Mouse (Mus musculus): Measurements from ENCODE around the gene Kcna5. TPM values are rescaled to one million over a fixed set of nuclear protein-coding genes. Genes with fewer than 3 reads are reported as not detected.

The Kcna5 gene
- polyA plus RNA-seq, 1 experiment from 2014 or later: 4.4 TPM

- 11% methylated on average over 31 of the region's 31 CpGs for WGBS
- Histone ChIP-seq H3K27me3 (peaks cover 27% of the 10 kb centered on the region), H3K36me3 (no peaks in the 10 kb centered on the region), H3K4me3 (peak overlapping the region; percentile 36), H3K9me3 (no peaks in the 10 kb centered on the region), H3K9ac (peak overlapping the region; percentile 50), H3K27ac (peak overlapping the region; percentile 52; the same call in 1 of the 2 replicates), H3K4me2 (replicated peaks) (peak overlapping the region; percentile 71), H3K4me1 (peaks cover 30% of the 10 kb centered on the region)
- ATAC-seq (ENCODE audit: low FRiP score, low read depth): no peak
Measured at GRCm38 (mm10) chr6:126534531-126535207, 543 bp downstream of the Kcna5 start.

GRCm38 (mm10) chr6:126531306-126531705 is 3.9 kb downstream of the Kcna5 start:
- no peak overlapping the region for H3K27ac ChIP-seq
- peaks cover 27% of the 10 kb centered on the region for H3K27me3 ChIP-seq
- peaks cover 29% of the 10 kb centered on the region for H3K4me1 ChIP-seq
- no peaks in the 10 kb centered on the region for H3K9me3 ChIP-seq
- no peak overlapping the region for H3K4me2 ChIP-seq (replicated peaks)
- ATAC-seq (ENCODE audit: low FRiP score, low read depth): no peak
- 87% methylated on average over 4 of the region's 4 CpGs for WGBS
- no peak overlapping the region for H3K4me3 ChIP-seq
- no peak overlapping the region for H3K9ac ChIP-seq
- H3K36me3 ChIP-seq: no peaks in the 10 kb centered on the region

GRCm38 (mm10) chr6:126530019-126530418 is 5.2 kb downstream of the Kcna5 start:
- H3K4me3 ChIP-seq: no peak overlapping the region
- peaks cover 25% of the 10 kb centered on the region for H3K27me3 ChIP-seq
- H3K27ac ChIP-seq: no peak overlapping the region
- H3K9ac ChIP-seq: no peak overlapping the region
- whole genome bisulfite sequencing: 63% methylated on average over 3 of the region's 3 CpGs
- ATAC-seq (ENCODE audit: low FRiP score, low read depth): no peak
- H3K4me2 ChIP-seq (replicated peaks): no peak overlapping the region
- no peaks in the 10 kb centered on the region for H3K9me3 ChIP-seq
- H3K36me3 ChIP-seq: no peaks in the 10 kb centered on the region
- H3K4me1 ChIP-seq: peaks cover 16% of the 10 kb centered on the region

- Histone ChIP-seq H3K4me1 (no peaks in the 10 kb centered on the region), H3K4me2 (replicated peaks) (no peak overlapping the region), H3K27ac (no peak overlapping the region), H3K4me3 (no peak overlapping the region), H3K9me3 (no peaks in the 10 kb centered on the region), H3K36me3 (no peaks in the 10 kb centered on the region), H3K27me3 (no peaks in the 10 kb centered on the region; the same call in 1 of the 2 replicates), H3K9ac (no peak overlapping the region)
- no peak for ATAC-seq (ENCODE audit: low FRiP score, low read depth)
- 52% methylated on average over 10 of the region's 10 CpGs for WGBS
Measured at GRCm38 (mm10) chr6:126514720-126515119, 20.5 kb downstream of the Kcna5 start.

GRCm38 (mm10) chr6:126513714-126514248 is 21.4 kb downstream of the Kcna5 start:
- no peaks in the 10 kb centered on the region for H3K9me3 ChIP-seq
- no peaks in the 10 kb centered on the region for H3K4me1 ChIP-seq
- H3K9ac ChIP-seq: no peak overlapping the region
- no peak overlapping the region for H3K4me2 ChIP-seq (replicated peaks)
- ATAC-seq (ENCODE audit: low FRiP score, low read depth): no peak
- 91% methylated on average over 3 of the region's 3 CpGs for WGBS
- H3K4me3 ChIP-seq: no peak overlapping the region
- H3K27me3 ChIP-seq: no peaks in the 10 kb centered on the region; the same call in 1 of the 2 replicates
- no peak overlapping the region for H3K27ac ChIP-seq
- no peaks in the 10 kb centered on the region for H3K36me3 ChIP-seq

GRCm38 (mm10) chr6:126513154-126513553 is 22.1 kb downstream of the Kcna5 start:
- Histone ChIP-seq H3K4me2 (replicated peaks) (no peak overlapping the region), H3K36me3 (no peaks in the 10 kb centered on the region), H3K4me3 (no peak overlapping the region), H3K9me3 (no peaks in the 10 kb centered on the region), H3K27me3 (no peaks in the 10 kb centered on the region; the same call in 1 of the 2 replicates), H3K27ac (no peak overlapping the region), H3K9ac (no peak overlapping the region), H3K4me1 (no peaks in the 10 kb centered on the region)
- no peak for ATAC-seq (ENCODE audit: low FRiP score, low read depth)
- 75% methylated on average over 3 of the region's 3 CpGs for WGBS

DNA sequence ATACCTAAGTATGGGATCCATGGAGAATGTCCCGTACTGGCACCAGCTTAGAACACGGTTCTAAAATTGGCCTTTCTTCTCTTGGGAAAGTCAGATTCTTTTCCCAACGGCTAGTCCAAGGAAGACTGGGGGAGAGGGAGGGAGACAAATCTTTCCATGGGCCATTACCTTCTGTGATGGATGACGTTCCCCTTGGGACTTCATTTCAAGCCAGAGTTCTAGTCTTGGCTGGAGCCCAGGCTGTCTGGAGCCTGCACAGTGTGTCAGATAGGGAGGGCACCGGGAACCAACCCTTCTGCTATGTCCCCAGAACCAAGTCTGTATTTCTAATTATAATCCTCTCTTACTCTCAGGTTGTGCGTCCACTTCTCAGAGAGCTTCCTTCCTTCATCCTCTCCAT is 26.5 kb downstream of the Kcna5 start:
- Histone ChIP-seq H3K4me2 (replicated peaks) (no peak overlapping the region), H3K9me3 (no peaks in the 10 kb centered on the region), H3K4me3 (no peak overlapping the region), H3K27me3 (no peaks in the 10 kb centered on the region), H3K36me3 (no peaks in the 10 kb centered on the region), H3K27ac (no peak overlapping the region), H3K4me1 (no peaks in the 10 kb centered on the region), H3K9ac (no peak overlapping the region)
- 81% methylated on average over 6 of the region's 6 CpGs for WGBS
- ATAC-seq (ENCODE audit: low FRiP score, low read depth): no peak

- Histone ChIP-seq H3K27ac (no peak overlapping the region), H3K9me3 (no peaks in the 10 kb centered on the region), H3K4me2 (replicated peaks) (no peak overlapping the region), H3K4me3 (no peak overlapping the region), H3K27me3 (no peaks in the 10 kb centered on the region), H3K36me3 (no peaks in the 10 kb centered on the region), H3K9ac (no peak overlapping the region), H3K4me1 (no peaks in the 10 kb centered on the region)
- no peak for ATAC-seq (ENCODE audit: low FRiP score, low read depth)
- 78% methylated on average over 8 of the region's 8 CpGs for WGBS
Measured at GRCm38 (mm10) chr6:126503920-126504319, 31.3 kb downstream of the Kcna5 start.

- no peak for ATAC-seq (ENCODE audit: low FRiP score, low read depth)
Measured at GRCm38 (mm10) chr6:126502691-126503301, 32.4 kb downstream of the Kcna5 start.

GRCm38 (mm10) chr6:126500985-126501384 is 34.2 kb downstream of the Kcna5 start:
- Histone ChIP-seq H3K4me2 (replicated peaks) (no peak overlapping the region), H3K27ac (no peak overlapping the region), H3K36me3 (no peaks in the 10 kb centered on the region), H3K4me1 (no peaks in the 10 kb centered on the region; the same call in 1 of the 2 replicates), H3K27me3 (no peaks in the 10 kb centered on the region), H3K9me3 (no peaks in the 10 kb centered on the region), H3K9ac (no peak overlapping the region), H3K4me3 (no peak overlapping the region)
- ATAC-seq (ENCODE audit: low FRiP score, low read depth): no peak
- 89% methylated on average over 6 of the region's 6 CpGs for WGBS

More at GRCm38 (mm10) chr6:126502691-126503301, 32.4 kb downstream of the Kcna5 start:
- Histone ChIP-seq H3K27me3 (no peaks in the 10 kb centered on the region), H3K36me3 (no peaks in the 10 kb centered on the region), H3K4me1 (no peaks in the 10 kb centered on the region), H3K4me2 (replicated peaks) (no peak overlapping the region), H3K27ac (no peak overlapping the region), H3K4me3 (no peak overlapping the region), H3K9ac (no peak overlapping the region), H3K9me3 (no peaks in the 10 kb centered on the region)
- WGBS: 47% methylated on average over 9 of the region's 9 CpGs

DNA sequence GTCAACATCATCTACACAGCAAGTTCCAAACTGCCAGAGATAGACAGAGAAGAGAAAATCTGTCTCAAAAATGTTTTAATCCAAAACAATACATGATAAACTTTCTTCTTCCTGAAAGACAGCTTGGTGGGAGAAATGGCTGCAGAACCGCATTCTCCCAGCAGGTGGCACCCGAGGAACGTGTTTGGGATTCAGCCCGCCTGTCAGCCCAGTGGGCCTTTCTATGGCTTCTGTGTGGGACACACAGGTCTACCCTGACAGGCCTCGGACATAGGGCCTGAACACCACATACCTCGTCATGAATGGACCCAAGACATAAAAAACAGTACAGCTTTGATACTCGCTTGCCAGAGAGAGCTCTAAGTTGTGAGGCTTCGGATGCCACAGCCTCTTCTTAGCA is 35.1 kb downstream of the Kcna5 start:
- ATAC-seq (ENCODE audit: low FRiP score, low read depth): 0 out of 2 replicates have a peak, but pooled peaks have one; percentile 24
- 24% methylated on average over 8 of the region's 8 CpGs for WGBS

DNA sequence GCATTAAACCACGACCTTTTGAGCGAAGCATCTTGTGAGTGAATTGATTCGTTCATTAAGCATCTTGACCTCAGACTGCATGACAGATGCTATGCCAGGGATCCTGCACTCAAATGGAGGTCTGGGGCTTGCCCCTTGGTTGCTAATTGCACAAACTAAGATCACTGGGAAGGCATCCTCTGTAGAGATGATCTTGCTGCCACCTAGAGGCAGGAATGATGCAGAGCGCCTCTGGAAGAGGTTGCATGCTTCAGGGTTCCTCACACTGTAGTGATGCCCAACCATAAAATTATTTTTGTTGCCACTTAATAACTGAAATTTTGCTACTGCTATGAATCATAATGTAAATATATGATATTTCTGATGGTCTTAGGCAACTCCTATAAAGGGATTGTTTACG is 37.3 kb downstream of the Kcna5 start:
- H3K4me3 ChIP-seq: no peak overlapping the region
- H3K4me2 ChIP-seq (replicated peaks): no peak overlapping the region
- WGBS: 61% methylated on average over 5 of the region's 5 CpGs
- H3K9me3 ChIP-seq: no peaks in the 10 kb centered on the region
- no peaks in the 10 kb centered on the region; the same call in 1 of the 2 replicates for H3K4me1 ChIP-seq
- no peaks in the 10 kb centered on the region for H3K36me3 ChIP-seq
- no peak overlapping the region for H3K9ac ChIP-seq
- H3K27ac ChIP-seq: no peak overlapping the region
- peak; percentile 36; the same call in 1 of the 2 replicates for ATAC-seq (ENCODE audit: low FRiP score, low read depth)
- H3K27me3 ChIP-seq: no peaks in the 10 kb centered on the region

More for the DNA sequence above, 35.1 kb downstream of the Kcna5 start:
- Histone ChIP-seq H3K36me3 (no peaks in the 10 kb centered on the region), H3K4me3 (no peak overlapping the region), H3K9ac (no peak overlapping the region), H3K4me2 (replicated peaks) (no peak overlapping the region), H3K27me3 (no peaks in the 10 kb centered on the region), H3K4me1 (no peaks in the 10 kb centered on the region; the same call in 1 of the 2 replicates), H3K27ac (no peak overlapping the region), H3K9me3 (no peaks in the 10 kb centered on the region)
